23 mouse cellular contexts compared by ENCODE assay signal in genomic region chr2:145872099-145872498, GRCm38 (mm10). TPM values are rescaled to one million over a fixed set of nuclear protein-coding genes. Genes with fewer than 3 reads are reported as not detected.
DNase-seq lines count a peak whose midpoint lies in the region; ATAC-seq and TF ChIP-seq lines count a peak whose summit lies in the region.
"Had no signal": no experiment of that assay in that cellular context is flagged by ENCODE, and none has a peak within 500 bp of the region (broad histone marks: within the 10 kb centered on the region; RNA-seq: fewer than 3 reads in every experiment).

No protein-coding gene starts in this region.

- H3K36me3 ChIP-seq in kidney, postnatal 0 days (ENCODE audit: insufficient read depth, low read length): peaks cover 15% of the 10 kb centered on the region
- peaks cover 9% of the 10 kb centered on the region; the same call in 1 of the 2 replicates for H3K36me3 ChIP-seq in stomach, embryonic 15.5 days
- H3K36me3 ChIP-seq: forebrain, embryonic 15.5 days; G1E; liver, embryonic 13.5 days had no signal

- ATAC-seq in kidney, postnatal 0 days (replicated peaks; ENCODE audit: low FRiP score, low read depth): no peak
- ATAC-seq in stomach, embryonic 15.5 days (ENCODE audit: insufficient read depth, low FRiP score, low read depth): peak; percentile 42; the same call in 1 of the 2 replicates
- ATAC-seq: forebrain, embryonic 15.5 days; hindbrain, embryonic 16.5 days; midbrain, embryonic 16.5 days had no signal

- no peak overlapping the region for H3K9ac ChIP-seq in kidney, postnatal 0 days (ENCODE audit: low read depth, low read length)
- no peak overlapping the region for H3K9ac ChIP-seq in stomach, embryonic 15.5 days
- H3K9ac ChIP-seq: embryonic facial prominence, embryonic 12.5 days; forebrain, embryonic 15.5 days; heart, embryonic 15.5 days; liver, embryonic 13.5 days; lung, embryonic 15.5 days had no signal

- H3K27me3 ChIP-seq in kidney, postnatal 0 days (ENCODE audit: insufficient read depth, low read length): no peaks in the 10 kb centered on the region
- H3K27me3 ChIP-seq in stomach, embryonic 15.5 days (replicated peaks): no peaks in the 10 kb centered on the region
- H3K27me3 ChIP-seq: embryonic facial prominence, embryonic 12.5 days; forebrain, embryonic 15.5 days; heart, embryonic 15.5 days; liver, embryonic 13.5 days; lung, embryonic 15.5 days had no signal

- no peak overlapping the region for H3K4me2 ChIP-seq in kidney, postnatal 0 days (ENCODE audit: low read length)
- no peak overlapping the region for H3K4me2 ChIP-seq in stomach, embryonic 15.5 days
- H3K4me2 ChIP-seq: embryonic facial prominence, embryonic 12.5 days; forebrain, embryonic 15.5 days; heart, embryonic 15.5 days; liver, embryonic 13.5 days; lung, embryonic 15.5 days; midbrain, embryonic 11.5 days had no signal

- H3K9me3 ChIP-seq in kidney, postnatal 0 days (replicated peaks; ENCODE audit: low read length): no peaks in the 10 kb centered on the region
- no peaks in the 10 kb centered on the region for H3K9me3 ChIP-seq in stomach, embryonic 15.5 days
- H3K9me3 ChIP-seq: forebrain, embryonic 15.5 days; heart, embryonic 15.5 days; liver, embryonic 13.5 days; lung, embryonic 15.5 days had no signal

- H3K27ac ChIP-seq in kidney, postnatal 0 days: peak overlapping the region; percentile 5; the same call in 1 of the 2 replicates
- H3K27ac ChIP-seq in stomach, embryonic 15.5 days: no peak overlapping the region
- H3K27ac ChIP-seq: embryonic facial prominence, embryonic 12.5 days; forebrain, embryonic 10.5 days; forebrain, embryonic 15.5 days; heart, embryonic 15.5 days; liver, embryonic 13.5 days; lung, embryonic 15.5 days had no signal

- no peaks in the 10 kb centered on the region for H3K4me1 ChIP-seq in kidney, postnatal 0 days (replicated peaks; ENCODE audit: insufficient read depth, low read length)
- no peaks in the 10 kb centered on the region for H3K4me1 ChIP-seq in stomach, embryonic 15.5 days
- H3K4me1 ChIP-seq: embryonic facial prominence, embryonic 12.5 days; forebrain, embryonic 10.5 days; forebrain, embryonic 15.5 days; liver, embryonic 13.5 days; lung, embryonic 15.5 days had no signal

- WGBS in kidney, postnatal 0 days: 71% methylated on average over 1 of the region's 1 CpGs
- WGBS in stomach, embryonic 15.5 days: 82% methylated on average over 1 of the region's 1 CpGs

- H3K4me3 ChIP-seq in kidney, postnatal 0 days (replicated peaks; ENCODE audit: low read depth, low read length): no peak overlapping the region
- no peak overlapping the region for H3K4me3 ChIP-seq in stomach, embryonic 15.5 days (replicated peaks)
- H3K4me3 ChIP-seq: embryonic facial prominence, embryonic 12.5 days; forebrain, embryonic 10.5 days; forebrain, embryonic 15.5 days; heart, embryonic 15.5 days; liver, embryonic 13.5 days; lung, embryonic 15.5 days had no signal

- no peak for TF ChIP-seq CTCF in kidney, postnatal 0 days (IDR thresholded peaks at IDR 0.05; ENCODE audit: low read depth)

- DNase-seq in kidney, postnatal 0 days (ENCODE audit: low spot score): no peak
- DNase-seq in kidney, postnatal 4 days: no peak
- DNase-seq in lung, postnatal 25 days (ENCODE audit: low spot score): peak; percentile 66
- no peak for DNase-seq in lung, postnatal 10 days
- DNase-seq in thymus, postnatal 36 days: no peak
- DNase-seq: adrenal gland, postnatal 14 days; cerebellum, adult 11 months; cerebellum, adult 9-11 months; embryo, embryonic 11 days; layer of hippocampus, postnatal 36 days; left cerebral cortex, postnatal 4 days; liver, embryonic 13.5 days; right cerebral cortex, postnatal 25 days had no signal

RNA-seq across cellular contexts. Expression of gene Naa20, which starts 29.8 kb away (rescaled TPM):
- polyA plus RNA-seq in kidney, postnatal 0 days (2015; fragmentation: Nextera tagmentation; extraction: Ambion mirVana): 203 and 212 TPM in 2 replicates
- 153 and 164 TPM in 2 replicates for polyA plus RNA-seq in stomach, embryonic 15.5 days (2015; fragmentation: Nextera tagmentation; extraction: Ambion mirVana)
